Mouse (Mus musculus): ENCODE measurements around the gene Taok1.

DNA sequence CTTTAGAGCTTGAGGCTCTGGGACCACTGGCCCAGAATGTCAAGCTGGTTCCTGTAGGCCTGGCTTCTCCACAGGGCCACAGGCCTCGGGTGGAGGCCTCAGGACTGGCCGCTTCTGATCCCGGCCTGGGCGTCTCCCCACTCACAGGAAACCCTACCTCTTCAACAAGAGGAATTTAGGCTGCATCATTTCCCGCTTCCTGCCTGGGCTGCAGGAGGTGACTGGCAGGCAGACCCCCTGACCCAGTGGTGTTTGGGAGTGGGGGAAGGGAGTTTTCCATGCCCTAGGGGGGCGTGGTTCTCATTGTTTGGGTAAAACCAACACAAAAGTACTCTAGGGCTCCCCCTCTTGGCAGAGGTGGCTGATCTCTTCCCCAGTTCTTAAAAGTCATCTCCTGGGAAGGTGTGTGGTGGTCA lies 110.3 kb downstream of the Taok1 start:
- no peak for TF ChIP-seq CTCF (IDR thresholded peaks at IDR 0.05; ENCODE audit: control insufficient read depth, insufficient read depth, insufficient replicate concordance, low read depth, low read length)
- TF ChIP-seq POLR2A (IDR thresholded peaks at IDR 0.05; ENCODE audit: control insufficient read depth, low read depth, low read length): no peak

All from testis, adult 2 months (tissue).